Mouse (Mus musculus): ENCODE results near the gene Nhlrc2. TPM values are rescaled to one million over a fixed set of nuclear protein-coding genes. Genes with fewer than 3 reads are reported as not detected.

The Nhlrc2 gene
- polyA plus RNA-seq, 1 experiment from 2014 or later: 6.6 TPM

GRCm38 (mm10) chr19:56544681-56545388, 3.2 kb upstream of the Nhlrc2 start:
- Histone ChIP-seq H3K36me3 (replicated peaks; ENCODE audit: insufficient read depth, low read length) (peaks cover 33% of the 10 kb centered on the region), H3K9me3 (ENCODE audit: low read length) (no peaks in the 10 kb centered on the region)
- DNase-seq: no peak

GRCm38 (mm10) chr19:56546031-56546430, 2.0 kb upstream of the Nhlrc2 start:
- ATAC-seq (no peak), DNase-seq (no peak)
- Histone ChIP-seq H3K27me3 (ENCODE audit: insufficient read depth, low read length) (no peaks in the 10 kb centered on the region), H3K4me2 (ENCODE audit: low read depth, low read length) (peak overlapping the region; percentile 91), H3K27ac (ENCODE audit: low read depth) (peak overlapping the region; percentile 8; the same call in 1 of the 2 replicates), H3K4me1 (ENCODE audit: insufficient read depth) (peaks cover 28% of the 10 kb centered on the region), H3K9ac (replicated peaks) (no peak overlapping the region), H3K9me3 (ENCODE audit: low read length) (no peaks in the 10 kb centered on the region), H3K4me3 (ENCODE audit: low read depth, low read length) (peak overlapping the region; percentile 6; the same call in 1 of the 2 replicates), H3K36me3 (replicated peaks; ENCODE audit: insufficient read depth, low read length) (peaks cover 28% of the 10 kb centered on the region)
- TF ChIP-seq CTCF (IDR thresholded peaks at IDR 0.05; ENCODE audit: low read depth) (no peak), EP300 (IDR thresholded peaks at IDR 0.05; ENCODE audit: low read depth) (no peak)

More at GRCm38 (mm10) chr19:56544681-56545388, 3.2 kb upstream of the Nhlrc2 start:
- no peaks in the 10 kb centered on the region for H3K27me3 ChIP-seq (ENCODE audit: insufficient read depth, low read length)
- WGBS (ENCODE audit: insufficient replicate concordance): 89% methylated on average over 13 of the region's 13 CpGs
- ATAC-seq: no peak
- no peak overlapping the region for H3K4me2 ChIP-seq (ENCODE audit: low read depth, low read length)
- H3K27ac ChIP-seq (ENCODE audit: low read depth): no peak overlapping the region
- no peak overlapping the region for H3K4me3 ChIP-seq (ENCODE audit: low read depth, low read length)
- no peak overlapping the region for H3K9ac ChIP-seq (replicated peaks)
- H3K4me1 ChIP-seq (ENCODE audit: insufficient read depth): peaks cover 23% of the 10 kb centered on the region
- TF ChIP-seq CTCF (IDR thresholded peaks at IDR 0.05; ENCODE audit: low read depth): no peak

GRCm38 (mm10) chr19:56547456-56548229, 418 bp upstream of the Nhlrc2 start, which contains the start of gene Dclre1a:
Gene Dclre1a (minus strand): TSS chr19:56548222.
- DNase-seq (peak; percentile 76), ATAC-seq (peak; percentile 21)
- H3K4me1 ChIP-seq (ENCODE audit: insufficient read depth): peaks cover 28% of the 10 kb centered on the region
- peak within 1 kb of the TSS; percentile 99 for H3K9ac ChIP-seq (replicated peaks)
- TF ChIP-seq CTCF (IDR thresholded peaks at IDR 0.05; ENCODE audit: low read depth) (peak; percentile 36), EP300 (IDR thresholded peaks at IDR 0.05; ENCODE audit: low read depth) (no peak)
- H3K4me3 ChIP-seq (ENCODE audit: low read depth, low read length): peak within 1 kb of the TSS; percentile 91
- 5% methylated on average over 20 of the region's 20 CpGs for WGBS (ENCODE audit: insufficient replicate concordance)
- H3K9me3 ChIP-seq (ENCODE audit: low read length): no peaks in the 10 kb centered on the region
- no peaks in the 10 kb centered on the region for H3K27me3 ChIP-seq (ENCODE audit: insufficient read depth, low read length)
- peaks cover 31% of the 10 kb centered on the region for H3K36me3 ChIP-seq (replicated peaks; ENCODE audit: insufficient read depth, low read length)
- H3K27ac ChIP-seq (ENCODE audit: low read depth): peak within 1 kb of the TSS; percentile 99
- peak within 1 kb of the TSS; percentile 91 for H3K4me2 ChIP-seq (ENCODE audit: low read depth, low read length)

GRCm38 (mm10) chr19:56549033-56549680, 1.1 kb downstream of the Nhlrc2 start:
- Histone ChIP-seq H3K4me2 (ENCODE audit: low read depth, low read length) (peak overlapping the region; percentile 91), H3K4me3 (ENCODE audit: low read depth, low read length) (peak overlapping the region; percentile 91), H3K36me3 (replicated peaks; ENCODE audit: insufficient read depth, low read length) (peaks cover 29% of the 10 kb centered on the region), H3K9ac (replicated peaks) (peak overlapping the region; percentile 99), H3K4me1 (ENCODE audit: insufficient read depth) (peaks cover 25% of the 10 kb centered on the region), H3K9me3 (ENCODE audit: low read length) (no peaks in the 10 kb centered on the region), H3K27me3 (ENCODE audit: insufficient read depth, low read length) (no peaks in the 10 kb centered on the region), H3K27ac (ENCODE audit: low read depth) (peak overlapping the region; percentile 99)
- 19% methylated on average over 18 of the region's 18 CpGs for WGBS (ENCODE audit: insufficient replicate concordance)
- ATAC-seq: peak; percentile 20
- no peak for TF ChIP-seq EP300 (IDR thresholded peaks at IDR 0.05; ENCODE audit: low read depth)
- no peak for TF ChIP-seq CTCF (IDR thresholded peaks at IDR 0.05; ENCODE audit: low read depth)
- peak; percentile 42 for DNase-seq

GRCm38 (mm10) chr19:56553177-56553576, 5.1 kb downstream of the Nhlrc2 start:
- H3K4me2 ChIP-seq (ENCODE audit: low read depth, low read length): no peak overlapping the region
- 94% methylated on average over 3 of the region's 3 CpGs for WGBS (ENCODE audit: insufficient replicate concordance)
- H3K27me3 ChIP-seq (ENCODE audit: insufficient read depth, low read length): no peaks in the 10 kb centered on the region
- TF ChIP-seq EP300 (IDR thresholded peaks at IDR 0.05; ENCODE audit: low read depth) (no peak), CTCF (IDR thresholded peaks at IDR 0.05; ENCODE audit: low read depth) (peak; percentile 24)
- DNase-seq (no peak), ATAC-seq (no peak)
- H3K4me1 ChIP-seq (ENCODE audit: insufficient read depth): peaks cover 10% of the 10 kb centered on the region; the same call in 1 of the 2 replicates
- H3K27ac ChIP-seq (ENCODE audit: low read depth): no peak overlapping the region
- no peaks in the 10 kb centered on the region for H3K9me3 ChIP-seq (ENCODE audit: low read length)
- no peak overlapping the region for H3K9ac ChIP-seq (replicated peaks)
- H3K4me3 ChIP-seq (ENCODE audit: low read depth, low read length): no peak overlapping the region
- peaks cover 28% of the 10 kb centered on the region for H3K36me3 ChIP-seq (replicated peaks; ENCODE audit: insufficient read depth, low read length)

GRCm38 (mm10) chr19:56555972-56556371, 7.9 kb downstream of the Nhlrc2 start:
- no peak for TF ChIP-seq CTCF (IDR thresholded peaks at IDR 0.05; ENCODE audit: low read depth)
- TF ChIP-seq EP300 (IDR thresholded peaks at IDR 0.05; ENCODE audit: low read depth): no peak
- Histone ChIP-seq H3K4me3 (ENCODE audit: low read depth, low read length) (no peak overlapping the region), H3K27ac (ENCODE audit: low read depth) (no peak overlapping the region; the same call in 1 of the 2 replicates), H3K9me3 (ENCODE audit: low read length) (no peaks in the 10 kb centered on the region), H3K9ac (replicated peaks) (no peak overlapping the region), H3K4me2 (ENCODE audit: low read depth, low read length) (no peak overlapping the region), H3K36me3 (replicated peaks; ENCODE audit: insufficient read depth, low read length) (peaks cover 39% of the 10 kb centered on the region), H3K27me3 (ENCODE audit: insufficient read depth, low read length) (no peaks in the 10 kb centered on the region), H3K4me1 (ENCODE audit: insufficient read depth) (peaks cover 2% of the 10 kb centered on the region; the same call in 1 of the 2 replicates)
- DNase-seq (no peak), ATAC-seq (peak; percentile 41)
- WGBS (ENCODE audit: insufficient replicate concordance): 39% methylated on average over 5 of the region's 5 CpGs

Measured in liver, postnatal 0 days (tissue).